Mouse (Mus musculus): ENCODE measurements at regions not wholly inside any gene's neighbourhood (a gene's known extent, or its start where the extent isn't known, plus 50 kb on each side); places are given as distances from the start of the nearest gene placed in this dataset.

DNA sequence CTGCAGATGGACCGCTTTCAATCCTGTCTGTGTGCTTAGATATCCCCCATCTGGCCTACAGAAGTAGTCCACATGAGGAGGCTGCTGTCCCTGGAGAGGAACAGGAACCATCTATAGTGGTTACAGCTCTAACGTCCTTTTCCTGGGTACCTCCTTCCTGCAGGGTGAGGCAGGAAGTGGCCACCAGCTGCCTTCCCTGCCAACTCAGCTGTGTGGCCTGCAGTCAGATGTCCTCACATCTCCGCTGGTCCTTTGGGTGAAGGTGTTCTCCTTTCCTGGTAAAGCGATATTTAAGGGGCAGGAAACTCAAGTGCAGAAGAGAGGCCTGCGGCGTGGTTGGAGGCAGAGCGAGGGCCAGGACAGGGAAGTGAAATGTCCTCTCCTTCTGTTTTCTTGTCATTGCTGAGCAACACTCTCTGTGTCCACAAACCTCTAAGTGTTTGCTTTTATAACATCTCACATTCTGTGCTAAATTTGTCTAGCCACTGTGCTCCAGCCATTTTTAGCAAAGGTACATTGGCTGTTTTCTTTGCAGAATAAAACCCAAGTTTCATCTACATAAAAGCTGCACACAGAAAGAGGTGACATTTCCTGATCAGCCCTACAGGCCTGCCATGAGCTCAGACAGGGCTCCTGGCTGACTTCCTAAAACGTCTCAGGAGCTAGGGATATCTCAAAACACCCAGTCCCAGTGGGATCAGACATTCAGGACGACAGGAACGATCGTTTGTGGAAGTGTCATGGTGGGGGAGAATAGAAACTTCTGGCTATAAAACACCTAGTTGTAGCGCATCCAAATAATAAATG is 164.4 kb upstream of the Irf2bp2 start:
- TF ChIP-seq POLR2A (IDR thresholded peaks at IDR 0.05; ENCODE audit: insufficient read depth, low read depth, low read length) (no peak), CTCF (IDR thresholded peaks at IDR 0.05; ENCODE audit: insufficient read depth, low read depth, low read length) (no peak)

All from olfactory bulb, adult 2 months (tissue).